Mouse (Mus musculus): ENCODE data around the gene Cenpx.

DNA sequence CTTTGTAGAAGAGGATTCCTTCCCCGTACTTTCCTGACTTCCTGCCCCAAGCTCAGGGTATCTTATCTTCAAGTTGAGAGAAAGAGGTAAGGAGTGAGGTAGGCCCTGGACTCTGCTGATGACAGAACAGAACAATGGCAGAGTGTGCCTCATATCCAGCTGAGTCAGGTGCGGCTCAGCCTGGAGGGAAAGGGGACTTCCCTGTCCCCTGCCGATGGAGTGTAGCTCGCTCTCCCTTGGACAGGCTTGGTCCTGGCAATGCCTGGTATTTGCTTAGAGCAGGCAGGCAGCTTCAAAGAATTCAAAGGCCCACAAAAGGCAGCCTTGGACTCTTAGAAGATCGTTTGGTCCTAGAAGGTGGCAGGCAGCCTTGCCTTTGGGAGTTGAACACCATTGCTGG, 7.4 kb downstream of the Cenpx start:
- no peak for TF ChIP-seq CTCF (IDR thresholded peaks at IDR 0.05; ENCODE audit: extremely low read depth, insufficient read depth, low read length)
- no peak for TF ChIP-seq POLR2A (IDR thresholded peaks at IDR 0.05; ENCODE audit: extremely low read depth, insufficient read depth, low read length)

All from cortical plate, adult 2 months (tissue).